Mouse (Mus musculus): ENCODE data around the gene Arpc2. TPM values are rescaled to one million over a fixed set of nuclear protein-coding genes. Genes with fewer than 3 reads are reported as not detected.

The Arpc2 gene
- polyA plus RNA-seq, 1 experiment from 2014 or later = 387 TPM

GRCm38 (mm10) chr1:74305522-74305921, 69.6 kb downstream of the Arpc2 start, which contains the start of gene Tmbim1:
Tmbim1 (minus strand) TSS chr1:74305622.
- peaks cover 21% of the 10 kb centered on the region for H3K4me1 ChIP-seq (ENCODE audit: control insufficient read depth, insufficient read depth, low read length)
- H3K9ac ChIP-seq (ENCODE audit: low read depth, low read length) = no peak within 1 kb of the TSS
- peak within 1 kb of the TSS; percentile 85 for H3K4me2 ChIP-seq

GRCm38 (mm10) chr1:74307146-74307545, 71.3 kb downstream of the Arpc2 start:
- no peaks in the 10 kb centered on the region for H3K36me3 ChIP-seq (ENCODE audit: control insufficient read depth, insufficient read depth, low read length)
- 96% methylated on average over 1 of the region's 1 CpGs for WGBS (ENCODE audit: insufficient replicate concordance)
- no peak overlapping the region for H3K27ac ChIP-seq (ENCODE audit: low read depth, low read length)
- H3K27me3 ChIP-seq (ENCODE audit: control insufficient read depth, insufficient read depth, low read length) = no peaks in the 10 kb centered on the region
- no peak overlapping the region for H3K4me2 ChIP-seq
- no peaks in the 10 kb centered on the region for H3K9me3 ChIP-seq (replicated peaks; ENCODE audit: control insufficient read depth, low read length)
- no peak overlapping the region for H3K4me3 ChIP-seq (ENCODE audit: low read depth, low read length)
- H3K9ac ChIP-seq (ENCODE audit: low read depth, low read length) = no peak overlapping the region
- no peak for ATAC-seq (replicated peaks; ENCODE audit: insufficient number of reproducible peaks, low FRiP score, low TSS enrichment)
- peaks cover 18% of the 10 kb centered on the region for H3K4me1 ChIP-seq (ENCODE audit: control insufficient read depth, insufficient read depth, low read length)

More at GRCm38 (mm10) chr1:74305522-74305921, 69.6 kb downstream of the Arpc2 start, which contains the start of gene Tmbim1:
- no peak for ATAC-seq (replicated peaks; ENCODE audit: insufficient number of reproducible peaks, low FRiP score, low TSS enrichment)
- no peaks in the 10 kb centered on the region for H3K27me3 ChIP-seq (ENCODE audit: control insufficient read depth, insufficient read depth, low read length)
- 92% methylated on average over 2 of the region's 2 CpGs for WGBS (ENCODE audit: insufficient replicate concordance)
- no peaks in the 10 kb centered on the region for H3K9me3 ChIP-seq (replicated peaks; ENCODE audit: control insufficient read depth, low read length)
- peak within 1 kb of the TSS; percentile 73 for H3K4me3 ChIP-seq (ENCODE audit: low read depth, low read length)
- H3K36me3 ChIP-seq (ENCODE audit: control insufficient read depth, insufficient read depth, low read length) = no peaks in the 10 kb centered on the region
- H3K27ac ChIP-seq (ENCODE audit: low read depth, low read length) = no peak within 1 kb of the TSS

- Histone ChIP-seq H3K27me3 (ENCODE audit: control insufficient read depth, insufficient read depth, low read length) (no peaks in the 10 kb centered on the region), H3K27ac (ENCODE audit: low read depth, low read length) (no peak overlapping the region), H3K4me2 (no peak overlapping the region), H3K9me3 (replicated peaks; ENCODE audit: control insufficient read depth, low read length) (no peaks in the 10 kb centered on the region), H3K36me3 (ENCODE audit: control insufficient read depth, insufficient read depth, low read length) (no peaks in the 10 kb centered on the region), H3K9ac (ENCODE audit: low read depth, low read length) (no peak overlapping the region), H3K4me3 (ENCODE audit: low read depth, low read length) (no peak overlapping the region), H3K4me1 (ENCODE audit: control insufficient read depth, insufficient read depth, low read length) (peaks cover 12% of the 10 kb centered on the region)
- WGBS (ENCODE audit: insufficient replicate concordance) = 68% methylated on average over 10 of the region's 10 CpGs
- no peak for ATAC-seq (replicated peaks; ENCODE audit: insufficient number of reproducible peaks, low FRiP score, low TSS enrichment)
Measured at GRCm38 (mm10) chr1:74308001-74308964, 72.4 kb downstream of the Arpc2 start.

- 13% methylated on average over 3 of the region's 3 CpGs for WGBS (ENCODE audit: insufficient replicate concordance)
- ATAC-seq (replicated peaks; ENCODE audit: insufficient number of reproducible peaks, low FRiP score, low TSS enrichment) = peak; percentile 71; the same call in 1 of the 2 replicates
Measured at GRCm38 (mm10) chr1:74309767-74310166, 73.9 kb downstream of the Arpc2 start.

GRCm38 (mm10) chr1:74313049-74313692, 77.3 kb downstream of the Arpc2 start:
- Histone ChIP-seq H3K4me2 (no peak overlapping the region), H3K27me3 (ENCODE audit: control insufficient read depth, insufficient read depth, low read length) (no peaks in the 10 kb centered on the region), H3K27ac (ENCODE audit: low read depth, low read length) (0 out of 2 replicates have a peak overlapping the region, but pooled peaks have one; percentile 29), H3K36me3 (ENCODE audit: control insufficient read depth, insufficient read depth, low read length) (no peaks in the 10 kb centered on the region), H3K9me3 (replicated peaks; ENCODE audit: control insufficient read depth, low read length) (no peaks in the 10 kb centered on the region), H3K9ac (ENCODE audit: low read depth, low read length) (no peak overlapping the region), H3K4me1 (ENCODE audit: control insufficient read depth, insufficient read depth, low read length) (peaks cover 10% of the 10 kb centered on the region), H3K4me3 (ENCODE audit: low read depth, low read length) (no peak overlapping the region)
- ATAC-seq (replicated peaks; ENCODE audit: insufficient number of reproducible peaks, low FRiP score, low TSS enrichment) = no peak
- 1% methylated on average over 3 of the region's 3 CpGs for WGBS (ENCODE audit: insufficient replicate concordance)

More at GRCm38 (mm10) chr1:74309767-74310166, 73.9 kb downstream of the Arpc2 start:
- Histone ChIP-seq H3K9me3 (replicated peaks; ENCODE audit: control insufficient read depth, low read length) (no peaks in the 10 kb centered on the region), H3K4me2 (no peak overlapping the region), H3K9ac (ENCODE audit: low read depth, low read length) (0 out of 2 replicates have a peak overlapping the region, but pooled peaks have one; percentile 46), H3K4me3 (ENCODE audit: low read depth, low read length) (no peak overlapping the region), H3K27ac (ENCODE audit: low read depth, low read length) (peak overlapping the region; percentile 84), H3K36me3 (ENCODE audit: control insufficient read depth, insufficient read depth, low read length) (no peaks in the 10 kb centered on the region), H3K27me3 (ENCODE audit: control insufficient read depth, insufficient read depth, low read length) (no peaks in the 10 kb centered on the region), H3K4me1 (ENCODE audit: control insufficient read depth, insufficient read depth, low read length) (peaks cover 10% of the 10 kb centered on the region)

- Histone ChIP-seq H3K9me3 (replicated peaks; ENCODE audit: control insufficient read depth, low read length) (no peaks in the 10 kb centered on the region), H3K4me3 (ENCODE audit: low read depth, low read length) (no peak overlapping the region), H3K9ac (ENCODE audit: low read depth, low read length) (no peak overlapping the region), H3K36me3 (ENCODE audit: control insufficient read depth, insufficient read depth, low read length) (no peaks in the 10 kb centered on the region), H3K27ac (ENCODE audit: low read depth, low read length) (no peak overlapping the region), H3K27me3 (ENCODE audit: control insufficient read depth, insufficient read depth, low read length) (no peaks in the 10 kb centered on the region), H3K4me2 (no peak overlapping the region), H3K4me1 (ENCODE audit: control insufficient read depth, insufficient read depth, low read length) (peaks cover 3% of the 10 kb centered on the region)
- WGBS (ENCODE audit: insufficient replicate concordance) = 77% methylated on average over 3 of the region's 3 CpGs
- no peak for ATAC-seq (replicated peaks; ENCODE audit: insufficient number of reproducible peaks, low FRiP score, low TSS enrichment)
Measured at GRCm38 (mm10) chr1:74314796-74315195, 78.9 kb downstream of the Arpc2 start.

GRCm38 (mm10) chr1:74316114-74316827, 80.4 kb downstream of the Arpc2 start:
- H3K9ac ChIP-seq (ENCODE audit: low read depth, low read length) = no peak overlapping the region
- H3K4me1 ChIP-seq (ENCODE audit: control insufficient read depth, insufficient read depth, low read length) = peaks cover 2% of the 10 kb centered on the region
- H3K4me3 ChIP-seq (ENCODE audit: low read depth, low read length) = no peak overlapping the region
- H3K27me3 ChIP-seq (ENCODE audit: control insufficient read depth, insufficient read depth, low read length) = no peaks in the 10 kb centered on the region
- no peaks in the 10 kb centered on the region for H3K9me3 ChIP-seq (replicated peaks; ENCODE audit: control insufficient read depth, low read length)
- no peak overlapping the region for H3K27ac ChIP-seq (ENCODE audit: low read depth, low read length)
- no peak for ATAC-seq (replicated peaks; ENCODE audit: insufficient number of reproducible peaks, low FRiP score, low TSS enrichment)
- no peaks in the 10 kb centered on the region for H3K36me3 ChIP-seq (ENCODE audit: control insufficient read depth, insufficient read depth, low read length)
- WGBS (ENCODE audit: insufficient replicate concordance) = 68% methylated on average over 4 of the region's 4 CpGs
- H3K4me2 ChIP-seq = no peak overlapping the region
